Mouse (Mus musculus) kidney, embryonic 16.5 days (tissue): ENCODE results near the gene BC028528. TPM values are rescaled to one million over a fixed set of nuclear protein-coding genes. Genes with fewer than 3 reads are reported as not detected.
A peak's percentile ranks its signal among the peaks of the same experiment; 100 is the strongest.

Experiments used
- ATAC-seq: fragments of 200-750 bp; cut with Nextera tagmentation; 2 replicates; pipeline ENCODE4 v1.8.0; 2017; ENCODE audit warnings: moderate TSS enrichment; ENCODE audit not compliant: low FRiP score, low TSS enrichment
- H3K27ac ChIP-seq: fragments of 300-500 bp; sonication (generic); 2 replicates; pipeline ENCODE4 v1.5.1; 2014; ENCODE audit warnings: low read length
- H3K27me3 ChIP-seq: fragments of 300-500 bp; sonication (generic); 2 replicates; pipeline ENCODE4 v1.6.1; 2014; ENCODE audit warnings: low read length, control low read depth, mixed read lengths; ENCODE audit not compliant: insufficient read depth
- H3K36me3 ChIP-seq: fragments of 300-500 bp; sonication (generic); 2 replicates; pipeline ENCODE4 v1.6.1; 2014; ENCODE audit warnings: low read length, control low read depth, mixed read lengths; ENCODE audit not compliant: insufficient read depth
- H3K4me1 ChIP-seq: fragments of 300-500 bp; sonication (generic); 2 replicates; pipeline ENCODE4 v1.6.1; 2014; ENCODE audit warnings: low read length, control low read depth, mixed read lengths; ENCODE audit not compliant: insufficient read depth
- H3K4me2 ChIP-seq: fragments of 300-500 bp; sonication (generic); replicated peaks from 2 replicates; pipeline ENCODE4 v1.6.1; 2014; ENCODE audit warnings: low read depth, low read length
- H3K4me3 ChIP-seq: fragments of 300-500 bp; sonication (generic); 2 replicates; pipeline ENCODE4 v1.5.1; 2014; ENCODE audit warnings: mild to moderate bottlenecking, low read length
- H3K9ac ChIP-seq: fragments of 300-500 bp; sonication (generic); replicated peaks from 2 replicates; pipeline ENCODE4 v1.6.1; 2014; ENCODE audit warnings: low read length
- H3K9me3 ChIP-seq: fragments of 300-500 bp; sonication (generic); 2 replicates; pipeline ENCODE4 v1.6.1; 2016; ENCODE audit warnings: low read length, control low read depth
- WGBS: fragments of 180-500 bp; shearing (Covaris S2); extraction: QIAGEN DNeasy Blood & Tissue Kit; methylation state at CpG from one replicate; pipeline ENCODE4 v1.1.7; 2014; 5-methylcytosine and 5-hydroxymethylcytosine counted together
- polyA plus RNA-seq: library from polyadenylated mRNA; unstranded; fragments of >200 nt; fragmentation: Nextera tagmentation; extraction: Ambion mirVana; gene quantifications from 2 replicates; pipeline ENCODE4 v1.2.1, GENCODE M21; 2015

BC028528 gene
- polyA plus RNA-seq, 1 experiment from 2014 or later: 45.7 TPM

DNA sequence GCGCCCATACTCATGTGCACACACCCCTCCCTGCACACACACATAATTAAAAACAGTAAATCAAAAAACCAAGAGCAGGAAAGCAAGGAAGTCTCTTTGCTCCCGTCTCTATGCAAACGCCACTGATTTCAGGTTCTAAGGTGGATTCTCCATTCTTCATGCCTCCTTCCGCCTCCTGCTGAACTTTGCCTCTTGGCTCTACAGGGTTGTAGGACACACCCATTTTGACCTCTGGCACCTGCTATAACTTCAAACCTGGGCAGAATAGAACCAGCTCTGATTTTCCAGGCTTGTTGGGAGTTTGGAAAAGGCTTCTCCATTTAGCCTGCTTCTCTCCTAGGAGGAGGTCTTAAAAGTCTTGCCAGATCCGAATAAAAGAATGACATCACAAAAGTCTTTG is 7.4 kb downstream of the BC028528 start:
- H3K4me3 ChIP-seq: no peak overlapping the region
- H3K9me3 ChIP-seq: no peaks in the 10 kb centered on the region
- H3K36me3 ChIP-seq: no peaks in the 10 kb centered on the region
- 68% methylated on average over 5 of the region's 5 CpGs for WGBS
- H3K27ac ChIP-seq: no peak overlapping the region
- no peak overlapping the region for H3K4me2 ChIP-seq
- H3K4me1 ChIP-seq: peaks cover 11% of the 10 kb centered on the region; the same call in 1 of the 2 replicates
- no peaks in the 10 kb centered on the region for H3K27me3 ChIP-seq
- no peak for ATAC-seq
- H3K9ac ChIP-seq: no peak overlapping the region

DNA sequence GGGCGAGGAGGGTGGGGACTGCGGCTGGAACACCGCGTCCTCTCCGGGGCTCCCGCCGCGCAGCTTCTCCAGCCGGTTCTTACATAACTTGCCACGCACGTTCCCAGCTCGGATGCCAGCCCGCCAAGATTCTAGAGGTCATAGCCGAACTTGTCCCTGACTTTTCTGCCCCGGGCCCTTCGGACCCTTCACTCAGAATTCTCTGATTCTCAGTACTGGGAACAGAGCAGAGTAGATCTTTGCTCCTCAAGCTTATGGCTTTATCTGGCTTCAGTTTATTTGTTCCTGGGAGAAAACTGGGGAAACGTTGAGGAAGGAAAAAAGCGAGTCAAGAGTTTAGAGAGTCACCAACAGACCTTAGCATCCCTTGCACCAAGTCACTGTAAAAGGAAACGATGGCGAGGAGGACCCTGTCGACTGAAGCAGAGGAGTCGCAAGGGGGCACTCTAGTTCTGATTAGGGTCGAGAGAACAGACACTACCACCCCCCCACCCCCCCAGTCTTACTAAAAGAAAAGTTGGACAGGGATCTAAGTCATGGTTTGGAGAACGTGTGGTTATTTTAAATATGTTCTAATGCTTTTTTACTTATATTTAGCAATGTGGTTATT is 8.9 kb downstream of the BC028528 start:
- Histone ChIP-seq H3K4me2 (peak overlapping the region; percentile 92), H3K9me3 (no peaks in the 10 kb centered on the region), H3K4me1 (peaks cover 11% of the 10 kb centered on the region; the same call in 1 of the 2 replicates), H3K36me3 (no peaks in the 10 kb centered on the region), H3K27me3 (no peaks in the 10 kb centered on the region), H3K27ac (no peak overlapping the region), H3K4me3 (peak overlapping the region; percentile 52), H3K9ac (peak overlapping the region; percentile 22)
- no peak for ATAC-seq
- WGBS: 1% methylated on average over 24 of the region's 24 CpGs

DNA sequence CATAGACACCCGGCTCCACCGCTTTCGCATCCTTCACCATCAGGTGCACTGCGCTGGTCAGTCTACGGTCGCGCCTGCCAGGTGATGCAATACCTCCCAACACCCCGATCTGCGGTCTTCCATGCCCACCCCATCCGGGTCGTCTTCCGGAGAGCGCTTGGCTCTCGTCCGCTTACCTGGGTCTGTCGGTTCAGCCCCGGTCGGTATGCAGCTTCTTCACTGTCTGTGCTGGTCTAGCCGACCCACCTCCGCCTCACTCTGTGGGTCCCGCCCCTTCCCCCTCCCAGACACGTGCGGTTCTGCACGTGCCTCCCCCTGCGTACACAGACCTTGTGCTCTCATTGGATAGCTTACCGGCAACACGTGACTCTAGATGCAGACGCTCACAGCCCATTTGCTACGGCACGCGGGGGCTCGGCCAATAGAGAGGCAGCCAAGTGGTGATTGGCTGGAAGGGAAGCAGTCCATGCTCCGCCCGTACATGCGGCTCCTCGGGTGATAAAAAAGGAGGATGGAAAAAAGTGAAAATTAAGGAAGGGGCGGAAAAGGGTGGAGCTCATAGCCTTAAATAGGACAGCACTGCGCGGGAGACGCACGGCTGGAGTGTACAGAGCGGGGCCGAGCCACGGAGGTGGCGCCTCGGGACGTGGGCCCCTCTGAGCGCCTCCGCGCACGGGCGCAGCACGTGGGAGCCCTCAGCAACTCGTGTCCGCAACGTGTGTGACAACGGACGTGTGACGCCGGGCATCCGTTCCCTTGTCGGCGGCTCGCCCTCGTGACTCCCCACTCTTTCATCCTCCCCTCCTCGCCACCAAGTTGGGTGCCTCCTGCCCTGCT is 9.6 kb downstream of the BC028528 start, which contains the start of gene Ciart:
TSS of gene Ciart (minus strand) at position 273 of the 837 bp plus-strand sequence.
- H3K9ac ChIP-seq: peak within 1 kb of the TSS; percentile 31
- peak within 1 kb of the TSS; percentile 52 for H3K4me3 ChIP-seq
- H3K27ac ChIP-seq: no peak within 1 kb of the TSS
- H3K27me3 ChIP-seq: no peaks in the 10 kb centered on the region
- peaks cover 9% of the 10 kb centered on the region; the same call in 1 of the 2 replicates for H3K4me1 ChIP-seq
- peak within 1 kb of the TSS; percentile 92 for H3K4me2 ChIP-seq
- no peaks in the 10 kb centered on the region for H3K36me3 ChIP-seq
- no peaks in the 10 kb centered on the region for H3K9me3 ChIP-seq
- WGBS: 0% methylated on average over 65 of the region's 66 CpGs
- ATAC-seq: peak; percentile 99

DNA sequence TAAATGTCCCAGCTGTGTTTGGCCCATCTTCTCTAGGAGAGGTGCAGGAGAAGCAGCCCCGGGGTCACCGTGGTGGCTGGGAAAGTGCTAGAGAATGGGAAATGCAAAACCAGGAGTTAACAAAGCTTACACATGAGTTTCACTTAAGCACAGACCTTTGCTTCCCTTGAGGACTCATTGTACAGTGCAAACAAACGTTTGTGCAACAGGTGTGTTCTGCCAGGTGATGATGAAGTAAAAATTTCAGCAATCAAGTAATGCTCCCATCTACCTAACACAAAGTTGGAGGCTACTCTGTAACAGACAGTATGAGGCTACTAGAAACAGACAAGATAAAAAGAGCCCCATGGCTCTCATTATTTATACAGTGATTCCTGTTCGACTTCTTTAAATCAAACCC is 12.7 kb downstream of the BC028528 start:
- Histone ChIP-seq H3K27ac (no peak overlapping the region), H3K4me3 (no peak overlapping the region), H3K4me1 (peaks cover 9% of the 10 kb centered on the region; the same call in 1 of the 2 replicates), H3K9ac (no peak overlapping the region), H3K4me2 (no peak overlapping the region), H3K9me3 (no peaks in the 10 kb centered on the region), H3K36me3 (no peaks in the 10 kb centered on the region), H3K27me3 (no peaks in the 10 kb centered on the region)
- ATAC-seq: no peak
- WGBS: 87% methylated on average over 4 of the region's 4 CpGs

- WGBS: 72% methylated on average over 7 of the region's 7 CpGs
- H3K27me3 ChIP-seq: no peaks in the 10 kb centered on the region
- ATAC-seq: no peak
- no peaks in the 10 kb centered on the region for H3K9me3 ChIP-seq
- 0 out of 2 replicates have a peak overlapping the region, but pooled peaks have one; percentile 28 for H3K27ac ChIP-seq
- peak overlapping the region; percentile 77 for H3K4me3 ChIP-seq
- peak overlapping the region; percentile 65 for H3K4me2 ChIP-seq
- H3K36me3 ChIP-seq: peaks cover 24% of the 10 kb centered on the region
- H3K4me1 ChIP-seq: peaks cover 8% of the 10 kb centered on the region
- H3K9ac ChIP-seq: peak overlapping the region; percentile 59
Measured at GRCm38 (mm10) chr3:95872048-95872447, 19.8 kb downstream of the BC028528 start.

- peak; percentile 97 for ATAC-seq
- no peaks in the 10 kb centered on the region for H3K9me3 ChIP-seq
- peaks cover 27% of the 10 kb centered on the region for H3K36me3 ChIP-seq
- peak within 1 kb of the TSS; percentile 85 for H3K9ac ChIP-seq
- H3K4me3 ChIP-seq: peak within 1 kb of the TSS; percentile 77
- WGBS: 0% methylated on average over 33 of the region's 33 CpGs
- H3K4me2 ChIP-seq: peak within 1 kb of the TSS; percentile 65
- peak within 1 kb of the TSS; percentile 79 for H3K27ac ChIP-seq
- no peaks in the 10 kb centered on the region for H3K27me3 ChIP-seq
- H3K4me1 ChIP-seq: peaks cover 8% of the 10 kb centered on the region
Measured at GRCm38 (mm10) chr3:95871392-95871867, 20.4 kb downstream of the BC028528 start, which contains the start of gene Mrps21. TSS of gene Mrps21 (minus strand) at chr3:95871519.

DNA sequence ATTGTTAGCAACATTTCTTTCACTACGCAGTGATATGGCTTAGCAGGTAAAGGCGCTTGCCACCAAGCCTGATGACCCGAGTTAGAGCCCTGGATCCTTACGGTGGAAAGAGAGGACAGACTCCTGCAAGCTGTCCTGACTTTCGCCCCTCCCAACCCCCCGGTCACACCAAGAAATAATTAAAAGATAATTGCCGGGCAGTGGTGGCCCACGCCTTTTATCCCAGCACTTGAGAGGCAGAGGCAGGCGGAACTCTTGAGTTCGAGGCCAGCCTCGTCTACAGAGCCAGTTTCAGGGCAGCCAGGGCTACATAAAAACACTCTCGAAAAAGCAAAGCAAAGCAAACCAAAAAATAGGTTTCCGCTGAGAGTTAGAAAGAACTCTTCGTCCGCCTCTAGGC is 20.8 kb downstream of the BC028528 start:
- no peak; the same call in none of the 2 replicates for ATAC-seq
- 4% methylated on average over 15 of the region's 15 CpGs for WGBS
- H3K9me3 ChIP-seq: no peaks in the 10 kb centered on the region
- peak overlapping the region; percentile 85 for H3K9ac ChIP-seq
- peaks cover 8% of the 10 kb centered on the region for H3K4me1 ChIP-seq
- H3K4me3 ChIP-seq: peak overlapping the region; percentile 77
- H3K4me2 ChIP-seq: peak overlapping the region; percentile 65
- H3K27ac ChIP-seq: peak overlapping the region; percentile 79
- peaks cover 27% of the 10 kb centered on the region for H3K36me3 ChIP-seq
- H3K27me3 ChIP-seq: no peaks in the 10 kb centered on the region

DNA sequence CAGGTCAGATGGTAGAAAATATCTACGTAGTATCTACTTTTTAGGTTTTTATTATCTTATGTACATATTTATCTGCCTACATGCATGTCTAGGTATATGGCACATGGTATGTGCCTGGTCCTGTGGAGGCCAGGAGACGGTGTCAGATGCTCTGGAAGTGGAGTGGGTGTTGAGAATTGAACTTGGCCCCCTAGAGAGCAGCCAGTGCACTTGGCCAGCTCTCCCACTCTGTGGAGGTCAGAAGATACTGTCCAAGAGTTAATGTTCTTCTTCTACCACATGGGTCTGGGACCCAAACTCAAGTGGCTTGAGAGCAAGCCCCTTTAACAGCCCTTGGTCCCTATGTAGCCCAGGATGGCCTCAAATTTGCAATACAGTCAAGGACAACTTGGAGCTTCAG is 24.4 kb downstream of the BC028528 start:
- H3K27ac ChIP-seq: no peak overlapping the region
- H3K4me1 ChIP-seq: peaks cover 5% of the 10 kb centered on the region
- 98% methylated on average over 2 of the region's 2 CpGs for WGBS
- no peaks in the 10 kb centered on the region for H3K9me3 ChIP-seq
- no peaks in the 10 kb centered on the region for H3K27me3 ChIP-seq
- peaks cover 48% of the 10 kb centered on the region for H3K36me3 ChIP-seq
- ATAC-seq: no peak
- no peak overlapping the region for H3K4me2 ChIP-seq
- no peak overlapping the region for H3K4me3 ChIP-seq
- H3K9ac ChIP-seq: no peak overlapping the region

DNA sequence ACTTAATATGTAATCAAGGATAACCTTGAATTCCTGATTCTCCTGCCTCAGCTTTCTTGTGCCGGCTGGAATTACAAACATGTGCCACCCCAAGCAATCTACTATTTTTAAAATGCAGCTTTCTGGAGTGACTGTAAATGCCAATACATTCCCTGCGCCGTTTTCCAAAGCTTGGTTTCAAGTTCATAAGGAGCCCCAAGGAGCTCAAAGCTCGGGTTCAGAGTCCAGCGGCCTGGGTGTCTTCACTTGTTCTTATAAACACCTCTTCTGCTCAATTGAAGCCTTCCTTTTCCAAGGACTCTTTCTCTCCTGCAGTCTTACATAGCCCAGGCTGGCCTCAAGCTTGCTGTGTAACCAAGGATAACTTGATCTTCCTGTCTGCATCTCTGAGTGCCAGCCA is 25.7 kb downstream of the BC028528 start:
- Histone ChIP-seq H3K9ac (no peak overlapping the region), H3K4me2 (no peak overlapping the region), H3K9me3 (no peaks in the 10 kb centered on the region), H3K27me3 (no peaks in the 10 kb centered on the region), H3K36me3 (peaks cover 52% of the 10 kb centered on the region), H3K27ac (no peak overlapping the region), H3K4me3 (no peak overlapping the region), H3K4me1 (no peaks in the 10 kb centered on the region; the same call in 1 of the 2 replicates)
- no peak for ATAC-seq
- 81% methylated on average over 5 of the region's 5 CpGs for WGBS
